Mouse (Mus musculus): Measurements from ENCODE around the gene Chchd1.

The Chchd1 gene

GRCm38 (mm10) chr14:20733952-20734774, 31.4 kb downstream of the Chchd1 start, which contains the start of gene Ndst2:
TSS of gene Ndst2 (minus strand) at chr14:20734562.
- TF ChIP-seq GATA4 (IDR thresholded peaks at IDR 0.05; ENCODE audit: insufficient replicate concordance, low read length) = no peak

GRCm38 (mm10) chr14:20735052-20735451, 32.2 kb downstream of the Chchd1 start:
- TF ChIP-seq GATA4 (IDR thresholded peaks at IDR 0.05; ENCODE audit: insufficient replicate concordance, low read length) = no peak

DNA sequence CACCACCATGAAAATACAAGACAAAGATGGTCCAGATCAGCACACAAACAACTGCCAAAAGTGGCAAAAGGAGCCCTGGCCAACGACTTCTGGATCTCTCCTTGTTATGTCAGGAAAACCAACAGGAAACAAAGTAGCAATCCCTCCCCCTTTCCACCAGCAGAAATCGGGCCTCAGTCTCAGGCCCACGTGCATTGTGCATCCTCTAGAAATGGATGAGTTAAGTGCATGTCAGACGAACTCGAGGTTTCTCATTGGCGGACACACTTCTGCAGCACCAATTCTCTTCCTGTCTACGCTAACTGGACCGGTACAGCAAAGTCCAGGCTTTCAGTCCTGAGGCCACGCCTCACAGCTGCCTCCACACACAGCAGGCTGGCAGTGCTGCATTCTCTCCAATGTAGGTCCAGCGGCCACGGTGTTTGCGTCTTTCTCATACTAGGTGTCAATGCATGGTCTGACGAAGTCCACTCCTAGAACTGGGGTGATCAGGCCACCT, 33.1 kb downstream of the Chchd1 start:
- no peak for TF ChIP-seq GATA4 (IDR thresholded peaks at IDR 0.05; ENCODE audit: insufficient replicate concordance, low read length)

DNA sequence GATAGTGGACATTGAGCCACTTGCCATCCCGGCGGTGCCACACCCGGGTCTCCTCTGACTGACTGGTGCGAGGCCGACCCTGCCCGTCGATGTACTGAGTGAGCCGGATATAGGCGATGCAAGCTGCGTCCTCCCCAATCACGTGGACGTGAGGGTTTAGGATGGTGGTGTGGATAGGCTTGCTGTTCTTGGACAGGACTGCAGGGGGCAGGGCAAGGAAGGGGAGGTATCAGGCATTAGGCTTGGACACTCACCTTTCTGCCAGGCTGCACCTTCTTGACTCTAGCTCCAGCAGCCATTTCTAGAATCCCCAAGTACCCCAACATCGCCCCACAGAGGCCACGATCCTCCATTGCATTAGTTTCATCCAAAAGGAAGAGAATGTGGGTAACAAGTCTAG, 34.5 kb downstream of the Chchd1 start:
- TF ChIP-seq GATA4 (IDR thresholded peaks at IDR 0.05; ENCODE audit: insufficient replicate concordance, low read length) = no peak

DNA sequence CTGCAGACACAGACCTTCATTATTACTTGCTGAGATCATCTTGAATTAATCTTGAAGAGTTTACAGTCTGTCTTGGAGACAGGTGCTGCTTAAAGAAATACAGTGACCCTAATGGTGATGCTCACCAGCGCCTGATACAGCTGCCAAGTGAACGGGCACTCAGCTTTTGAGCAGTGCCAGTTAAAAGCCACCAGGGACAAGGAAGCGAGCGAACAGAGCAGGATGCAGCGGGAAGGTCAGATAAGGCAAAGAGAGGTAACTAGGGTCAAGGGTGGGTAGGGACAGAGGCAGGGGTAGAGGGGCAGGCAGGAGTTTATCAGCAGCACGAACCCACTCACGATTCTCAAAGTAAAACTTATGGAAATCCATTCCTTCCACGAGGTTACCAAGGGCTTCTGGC, 35.7 kb downstream of the Chchd1 start:
- no peak for TF ChIP-seq GATA4 (IDR thresholded peaks at IDR 0.05; ENCODE audit: insufficient replicate concordance, low read length)

- no peak for TF ChIP-seq GATA4 (IDR thresholded peaks at IDR 0.05; ENCODE audit: insufficient replicate concordance, low read length)
These were observed 38.5 kb downstream of the Chchd1 start for GRCm38 (mm10) chr14:20741301-20741700.

GRCm38 (mm10) chr14:20743614-20744013, 40.8 kb downstream of the Chchd1 start:
- TF ChIP-seq GATA4 (IDR thresholded peaks at IDR 0.05; ENCODE audit: insufficient replicate concordance, low read length) = no peak

DNA sequence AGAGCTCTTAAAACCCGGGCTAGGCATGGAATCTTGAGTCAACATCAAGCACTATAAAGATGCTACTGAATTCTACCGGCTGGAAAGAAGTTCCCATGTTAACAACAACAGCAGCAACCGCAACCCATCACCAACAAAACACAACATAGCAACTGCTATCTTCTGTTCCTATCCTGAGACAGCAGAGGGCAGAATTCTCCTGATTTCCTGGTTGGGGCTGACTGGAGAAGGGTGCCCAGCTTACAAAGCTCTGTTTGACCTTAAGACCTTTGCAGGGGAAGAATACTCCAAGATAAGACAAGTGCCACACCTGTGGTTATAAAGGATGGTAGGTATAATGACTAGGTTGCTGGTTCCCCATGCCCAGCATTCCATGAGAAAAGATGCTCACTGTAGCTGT, 44.1 kb downstream of the Chchd1 start:
- TF ChIP-seq GATA4 (IDR thresholded peaks at IDR 0.05; ENCODE audit: insufficient replicate concordance, low read length) = no peak

GRCm38 (mm10) chr14:20748388-20748787, 45.6 kb downstream of the Chchd1 start:
- no peak for TF ChIP-seq GATA4 (IDR thresholded peaks at IDR 0.05; ENCODE audit: insufficient replicate concordance, low read length)

- TF ChIP-seq GATA4 (IDR thresholded peaks at IDR 0.05; ENCODE audit: insufficient replicate concordance, low read length) = no peak
These were observed 46.8 kb downstream of the Chchd1 start for GRCm38 (mm10) chr14:20749494-20750051.

DNA sequence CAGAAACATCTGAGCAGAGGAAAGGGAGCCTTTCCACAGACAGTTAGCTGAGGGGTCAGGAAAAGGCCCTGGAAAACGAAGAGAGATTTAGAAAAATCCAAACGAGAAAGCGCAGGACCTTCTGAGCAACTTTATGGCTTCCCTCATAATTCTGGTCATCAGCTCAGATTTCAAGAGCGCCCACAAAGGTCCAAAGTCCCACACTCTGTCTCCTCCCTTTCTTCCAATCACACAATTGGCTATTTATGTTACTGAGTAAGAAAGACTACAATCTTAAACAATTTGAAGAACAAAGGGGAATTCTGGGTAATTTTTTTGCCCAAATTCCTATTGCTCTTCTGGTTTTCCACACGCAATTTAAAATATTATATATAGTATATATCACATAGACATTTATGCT, 47.7 kb downstream of the Chchd1 start:
- TF ChIP-seq GATA4 (IDR thresholded peaks at IDR 0.05; ENCODE audit: insufficient replicate concordance, low read length) = no peak

DNA sequence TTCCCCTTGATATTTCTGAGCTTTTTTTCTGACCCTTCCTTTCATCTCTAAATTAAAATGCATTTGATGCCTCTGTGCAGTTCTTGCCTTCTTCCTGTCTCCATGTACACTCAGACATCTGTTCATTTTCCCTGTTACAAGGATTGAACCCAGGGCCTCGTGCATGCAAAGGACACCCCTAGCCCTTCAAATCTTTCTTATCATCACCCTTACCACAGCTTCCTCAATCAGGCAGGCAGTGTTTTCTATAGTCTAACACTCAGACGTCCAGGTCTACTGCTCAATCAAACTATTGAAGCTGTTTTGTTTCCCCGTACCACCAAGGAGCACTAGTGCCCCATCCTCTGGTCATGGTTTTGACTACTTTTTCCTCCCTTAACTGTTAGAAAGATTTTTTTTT, 51.0 kb downstream of the Chchd1 start:
- TF ChIP-seq GATA4 (IDR thresholded peaks at IDR 0.05; ENCODE audit: insufficient replicate concordance, low read length) = no peak

All from liver, adult (tissue).